ENCODE assay signal across 23 mouse cellular contexts in genomic region chr12:109406018-109406417, GRCm38 (mm10). TPM values are rescaled to one million over a fixed set of nuclear protein-coding genes. Genes with fewer than 3 reads are reported as not detected.
A peak's percentile ranks its signal among the peaks of the same experiment; 100 is the strongest.
DNase-seq lines count a peak whose midpoint lies in the region; ATAC-seq lines count a peak whose summit lies in the region.
"Had no signal": no experiment of that assay in that cellular context is flagged by ENCODE, and none has a peak within 500 bp of the region (broad histone marks: within the 10 kb centered on the region; RNA-seq: fewer than 3 reads in every experiment).

No protein-coding gene starts in this region.

- no peaks in the 10 kb centered on the region for H3K36me3 ChIP-seq in hindbrain, embryonic 10.5 days
- H3K36me3 ChIP-seq in hindbrain, embryonic 14.5 days (replicated peaks; ENCODE audit: control insufficient read depth, insufficient read depth): no peaks in the 10 kb centered on the region
- no peaks in the 10 kb centered on the region for H3K36me3 ChIP-seq in embryonic facial prominence, embryonic 10.5 days (replicated peaks)
- H3K36me3 ChIP-seq in limb, embryonic 11.5 days (ENCODE audit: control insufficient read depth, insufficient read depth, low read length): no peaks in the 10 kb centered on the region
- H3K36me3 ChIP-seq: heart, embryonic 12.5 days; hindbrain, embryonic 13.5 days; intestine, embryonic 15.5 days had no signal

- no peaks in the 10 kb centered on the region for H3K9me3 ChIP-seq in hindbrain, embryonic 10.5 days
- no peaks in the 10 kb centered on the region for H3K9me3 ChIP-seq in hindbrain, embryonic 14.5 days (ENCODE audit: control insufficient read depth, low read length)
- H3K9me3 ChIP-seq in embryonic facial prominence, embryonic 10.5 days: no peaks in the 10 kb centered on the region
- no peaks in the 10 kb centered on the region for H3K9me3 ChIP-seq in limb, embryonic 11.5 days (ENCODE audit: control insufficient read depth, low read length)
- H3K9me3 ChIP-seq: heart, embryonic 12.5 days; hindbrain, embryonic 13.5 days; intestine, embryonic 15.5 days had no signal

- H3K9ac ChIP-seq in hindbrain, embryonic 14.5 days: no peak overlapping the region
- H3K9ac ChIP-seq in limb, embryonic 11.5 days (ENCODE audit: low read length): no peak overlapping the region
- H3K9ac ChIP-seq: heart, embryonic 12.5 days; hindbrain, embryonic 13.5 days; intestine, embryonic 15.5 days had no signal

- DNase-seq in embryo, embryonic 10 days (ENCODE audit: low spot score): peak; percentile 72
- no peak for DNase-seq in embryo, embryonic 9.5 days (ENCODE audit: extremely low spot score)
- DNase-seq in hindbrain, embryonic 10.5 days (ENCODE audit: low spot score): no peak
- DNase-seq in hindbrain, embryonic 14.5 days (ENCODE audit: low spot score): no peak
- peak; percentile 60 for DNase-seq in embryonic facial prominence, embryonic 10.5 days (ENCODE audit: low spot score)
- peak; percentile 75 for DNase-seq in limb, embryonic 11.5 days (ENCODE audit: low spot score)
- DNase-seq in thymus, postnatal 36 days: no peak
- DNase-seq: adrenal gland, postnatal 10 days; B cell, adult 2 months; cerebellum, adult 11-12 months; cerebellum, adult 9-10 months; cerebellum, postnatal 25 days; gastrocnemius, postnatal 10 days; heart, adult 2 months; heart, postnatal 4 days; kidney, adult 2 months had no signal

- H3K27me3 ChIP-seq in hindbrain, embryonic 10.5 days (ENCODE audit: insufficient read depth, poor library complexity, severe bottlenecking): 0 out of 2 replicates have a peak, but pooled peaks cover 5% of the 10 kb centered on the region
- no peaks in the 10 kb centered on the region for H3K27me3 ChIP-seq in hindbrain, embryonic 14.5 days (ENCODE audit: control insufficient read depth, insufficient read depth, low read length)
- no peaks in the 10 kb centered on the region for H3K27me3 ChIP-seq in embryonic facial prominence, embryonic 10.5 days (replicated peaks; ENCODE audit: low read depth, poor library complexity, severe bottlenecking)
- H3K27me3 ChIP-seq in limb, embryonic 11.5 days (ENCODE audit: control insufficient read depth, insufficient read depth, low read length): no peaks in the 10 kb centered on the region
- H3K27me3 ChIP-seq: heart, embryonic 12.5 days; hindbrain, embryonic 13.5 days; intestine, embryonic 15.5 days; Patski had no signal

- no peak for ATAC-seq in hindbrain, embryonic 14.5 days (ENCODE audit: low FRiP score)
- ATAC-seq in limb, embryonic 11.5 days (ENCODE audit: insufficient number of reproducible peaks, low FRiP score, low TSS enrichment, low read depth): no peak
- ATAC-seq in activated CD4-positive, CD25-positive, alpha-beta regulatory T cell, adult 4 months: no peak
- ATAC-seq: CD4-positive, CD25-positive, alpha-beta regulatory T cell, adult 4 months; forebrain, embryonic 14.5 days; intestine, embryonic 15.5 days; Patski had no signal

- 45% methylated on average over 3 of the region's 3 CpGs for WGBS in hindbrain, embryonic 10.5 days
- WGBS in hindbrain, embryonic 14.5 days: 38% methylated on average over 3 of the region's 3 CpGs
- 32% methylated on average over 3 of the region's 3 CpGs for WGBS in embryonic facial prominence, embryonic 10.5 days
- 16% methylated on average over 3 of the region's 3 CpGs for WGBS in limb, embryonic 11.5 days

- H3K27ac ChIP-seq in hindbrain, embryonic 10.5 days: peak overlapping the region; percentile 73
- H3K27ac ChIP-seq in hindbrain, embryonic 14.5 days: no peak overlapping the region
- H3K27ac ChIP-seq in embryonic facial prominence, embryonic 10.5 days (replicated peaks): peak overlapping the region; percentile 79
- no peak overlapping the region; the same call in 1 of the 2 replicates for H3K27ac ChIP-seq in limb, embryonic 11.5 days (replicated peaks; ENCODE audit: low read depth, low read length)
- H3K27ac ChIP-seq: heart, adult 2 months; hindbrain, embryonic 13.5 days; intestine, embryonic 15.5 days had no signal

- H3K4me3 ChIP-seq in hindbrain, embryonic 10.5 days: no peak overlapping the region
- no peak overlapping the region for H3K4me3 ChIP-seq in hindbrain, embryonic 14.5 days (replicated peaks; ENCODE audit: low read length)
- H3K4me3 ChIP-seq in embryonic facial prominence, embryonic 10.5 days: no peak overlapping the region
- H3K4me3 ChIP-seq in limb, embryonic 11.5 days (ENCODE audit: low read depth, low read length): no peak overlapping the region
- H3K4me3 ChIP-seq: heart, adult 2 months; heart, embryonic 12.5 days; hindbrain, embryonic 13.5 days; intestine, embryonic 15.5 days had no signal

- no peak overlapping the region for H3K4me2 ChIP-seq in hindbrain, embryonic 14.5 days (replicated peaks)
- no peak overlapping the region for H3K4me2 ChIP-seq in limb, embryonic 11.5 days (ENCODE audit: low read depth, severe bottlenecking)
- H3K4me2 ChIP-seq: heart, embryonic 12.5 days; hindbrain, embryonic 13.5 days; intestine, embryonic 15.5 days had no signal

- peaks cover 79% of the 10 kb centered on the region for H3K4me1 ChIP-seq in hindbrain, embryonic 10.5 days (replicated peaks)
- peaks cover 13% of the 10 kb centered on the region for H3K4me1 ChIP-seq in hindbrain, embryonic 14.5 days (replicated peaks; ENCODE audit: control insufficient read depth, insufficient read depth, low read length)
- H3K4me1 ChIP-seq in embryonic facial prominence, embryonic 10.5 days: peaks cover 86% of the 10 kb centered on the region
- H3K4me1 ChIP-seq in limb, embryonic 11.5 days (ENCODE audit: control insufficient read depth, insufficient read depth, low read length): peaks cover 51% of the 10 kb centered on the region

RNA-seq across cellular contexts. Expression of gene Dlk1, which starts 46.6 kb away (rescaled TPM):
- 64.4 and 82.8 TPM in 2 replicates for polyA plus RNA-seq in hindbrain, embryonic 10.5 days (2016; fragmentation: Nextera tagmentation; extraction: Ambion mirVana)
- 62.6 and 73.4 TPM in 2 replicates for polyA plus RNA-seq in hindbrain, embryonic 14.5 days (2014; fragmentation: Nextera tagmentation; extraction: Ambion mirVana)
- 287 and 291 TPM in 2 replicates for polyA plus RNA-seq in embryonic facial prominence, embryonic 10.5 days (2016; fragmentation: Nextera tagmentation; extraction: Ambion mirVana)
- 95.6 and 121 TPM in 2 replicates for polyA plus RNA-seq in limb, embryonic 11.5 days (2014; fragmentation: Nextera tagmentation; extraction: Ambion mirVana)
- not detected for polyA plus RNA-seq in activated CD4-positive, CD25-positive, alpha-beta regulatory T cell, adult 4 months (2017; shearing (Covaris generic))
- polyA plus RNA-seq: CD4-positive, CD25-positive, alpha-beta regulatory T cell, adult 4 months; Patski had no signal

Comparison
In these comparisons a context has a peak if more than half of its experiments do, and no peak if none do; other contexts are left out.
1. DNase-seq: peak in embryo, embryonic 10 days (single experiment), embryonic facial prominence, embryonic 10.5 days (single experiment) and limb, embryonic 11.5 days (single experiment); none in embryo, embryonic 9.5 days (single experiment), hindbrain, embryonic 10.5 days (single experiment), hindbrain, embryonic 14.5 days (single experiment) and thymus, postnatal 36 days (0 of 2).
2. H3K27ac ChIP-seq: peak in hindbrain, embryonic 10.5 days (single experiment) and embryonic facial prominence, embryonic 10.5 days (single experiment); none in hindbrain, embryonic 14.5 days (single experiment) and limb, embryonic 11.5 days (single experiment).
3. RNA of gene Dlk1, which starts 46.6 kb away (polyA plus RNA-seq): 287 to 291 TPM in embryonic facial prominence, embryonic 10.5 days, 95.6 to 121 TPM in limb, embryonic 11.5 days, 64.4 to 82.8 TPM in hindbrain, embryonic 10.5 days and 62.6 to 73.4 TPM in hindbrain, embryonic 14.5 days; not detected in activated CD4-positive, CD25-positive, alpha-beta regulatory T cell, adult 4 months; every median in the first group is over 10 times any median in the second.